Mouse (Mus musculus): ENCODE measurements around the gene Nol9. TPM values are rescaled to one million over a fixed set of nuclear protein-coding genes. Genes with fewer than 3 reads are reported as not detected.

Nol9 gene
- polyA plus RNA-seq, 1 experiment from 2014 or later: 23.4 TPM

Other genes starting within 250 kb of the Nol9 start
- gene Camta1, start 177.4 kb upstream of the Nol9 start, polyA plus RNA-seq (2014; fragmentation: Nextera tagmentation; extraction: Ambion mirVana): 150 TPM in 2 replicates
- gene Dnajc11, start 105.6 kb upstream of the Nol9 start, polyA plus RNA-seq (2014; fragmentation: Nextera tagmentation; extraction: Ambion mirVana): 79.3 and 86.8 TPM in 2 replicates
- gene Thap3, start 50.3 kb upstream of the Nol9 start, polyA plus RNA-seq (2014; fragmentation: Nextera tagmentation; extraction: Ambion mirVana): 21.9 and 24.6 TPM in 2 replicates
- gene Phf13, start 43.1 kb upstream of the Nol9 start, polyA plus RNA-seq (2014; fragmentation: Nextera tagmentation; extraction: Ambion mirVana): 21.5 and 22.9 TPM in 2 replicates
- gene Klhl21, start 30.5 kb upstream of the Nol9 start, polyA plus RNA-seq (2014; fragmentation: Nextera tagmentation; extraction: Ambion mirVana): 2.0 and 2.6 TPM in 2 replicates
- gene Zbtb48, start 11.7 kb upstream of the Nol9 start, polyA plus RNA-seq (2014; fragmentation: Nextera tagmentation; extraction: Ambion mirVana): 21.1 and 22.5 TPM in 2 replicates
- gene Tas1r1, start 753 bp upstream of the Nol9 start, polyA plus RNA-seq (2014; fragmentation: Nextera tagmentation; extraction: Ambion mirVana): 0.44 and 0.58 TPM in 2 replicates
- gene Plekhg5, start 33.2 kb downstream of the Nol9 start, polyA plus RNA-seq (2014; fragmentation: Nextera tagmentation; extraction: Ambion mirVana): 3.6 and 5.1 TPM in 2 replicates
- 0.28 and 0.31 TPM in 2 replicates for gene Tnfrsf25, start 76.6 kb downstream of the Nol9 start, polyA plus RNA-seq (2014; fragmentation: Nextera tagmentation; extraction: Ambion mirVana)
- gene Espn, start 113.0 kb downstream of the Nol9 start, polyA plus RNA-seq (2014; fragmentation: Nextera tagmentation; extraction: Ambion mirVana): 0.33 and 0.61 TPM in 2 replicates
- gene Hes2, start 119.5 kb downstream of the Nol9 start, polyA plus RNA-seq (2014; fragmentation: Nextera tagmentation; extraction: Ambion mirVana): 1.0 and 1.4 TPM in 2 replicates
- 92.5 and 93.5 TPM in 2 replicates for gene Acot7, start 138.8 kb downstream of the Nol9 start, polyA plus RNA-seq (2014; fragmentation: Nextera tagmentation; extraction: Ambion mirVana)
- gene Gpr153, start 234.9 kb downstream of the Nol9 start, polyA plus RNA-seq (2014; fragmentation: Nextera tagmentation; extraction: Ambion mirVana): 7.4 and 9.5 TPM in 2 replicates